Mouse (Mus musculus): ENCODE results near the gene Smyd3.
"Not testable (repeated sequence)": the region's sequence is repeated elsewhere in the genome, so short reads cannot be mapped to it uniquely, and the experiment has no call there.

Gene Smyd3

DNA sequence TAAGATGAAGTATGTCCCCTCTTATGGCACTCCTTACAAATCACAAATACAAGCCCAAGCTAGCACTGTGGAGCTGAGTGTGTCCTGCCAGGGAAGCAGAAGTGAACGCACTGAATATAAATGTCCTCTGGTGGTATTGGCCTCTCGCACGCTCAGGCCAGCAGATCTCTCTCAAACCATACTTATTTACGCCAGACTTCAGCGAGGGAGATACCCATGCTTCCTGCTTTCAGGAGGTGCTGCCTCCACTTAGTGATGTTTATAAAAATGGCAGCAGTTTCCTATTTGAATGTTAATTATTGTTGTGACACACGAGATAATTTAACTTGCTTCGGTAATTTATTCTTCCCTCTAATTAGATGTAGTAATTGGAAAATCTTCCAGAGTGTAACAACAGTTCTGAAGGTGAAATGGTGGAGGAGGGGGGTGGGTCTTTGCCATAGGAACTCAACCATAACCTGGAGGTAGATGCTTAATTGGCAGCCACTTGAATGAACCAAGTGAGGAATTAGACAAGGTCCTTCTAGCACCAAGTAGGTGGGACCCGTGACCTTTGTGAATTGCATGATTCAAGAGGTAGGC is 224.0 kb downstream of the Smyd3 start:
- CTCF ChIA-PET: no interaction called here
- POLR2A ChIA-PET: no interaction called here

DNA sequence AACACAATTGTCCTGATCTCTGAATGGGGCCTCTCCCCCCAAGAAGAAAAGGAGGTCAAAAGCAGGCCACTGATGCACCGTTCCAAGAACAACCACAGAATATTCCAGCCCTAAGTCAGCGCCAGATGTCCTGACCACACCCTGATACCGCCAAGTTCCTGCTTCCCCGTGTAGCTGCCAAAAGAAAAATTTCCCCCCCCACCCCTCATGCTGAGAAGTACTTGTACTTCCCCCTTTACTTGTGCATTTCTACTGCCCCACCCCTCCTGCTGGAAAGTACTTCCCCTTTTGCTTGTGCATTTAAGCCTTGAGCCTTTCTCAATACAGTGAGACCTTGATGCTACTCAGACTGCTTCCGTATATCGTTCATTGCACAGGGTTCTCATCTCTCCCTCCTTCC is 227.7 kb downstream of the Smyd3 start:
- CTCF ChIA-PET, POLR2A ChIA-PET: not testable (repeated sequence)

DNA sequence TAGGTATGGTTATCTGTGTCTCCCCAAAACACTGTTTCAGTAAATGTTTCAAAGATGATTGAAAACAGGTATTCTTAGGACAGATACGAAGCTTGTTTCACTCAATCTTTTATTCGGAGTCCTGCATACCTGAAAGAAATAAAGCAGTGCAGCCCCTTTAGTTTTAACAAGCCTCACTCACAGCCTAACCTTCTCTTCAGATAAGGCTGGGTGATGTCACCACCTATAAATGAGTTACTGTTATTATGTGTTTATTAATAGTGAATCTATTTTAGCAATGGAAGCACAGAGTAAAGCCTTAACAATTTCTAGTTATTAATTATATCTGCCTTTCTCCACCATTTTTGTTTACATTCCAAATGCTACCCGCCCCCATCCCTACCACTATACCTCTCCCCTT is 228.1 kb downstream of the Smyd3 start:
- ChIA-PET CTCF (no interaction called here), POLR2A (no interaction called here)

DNA sequence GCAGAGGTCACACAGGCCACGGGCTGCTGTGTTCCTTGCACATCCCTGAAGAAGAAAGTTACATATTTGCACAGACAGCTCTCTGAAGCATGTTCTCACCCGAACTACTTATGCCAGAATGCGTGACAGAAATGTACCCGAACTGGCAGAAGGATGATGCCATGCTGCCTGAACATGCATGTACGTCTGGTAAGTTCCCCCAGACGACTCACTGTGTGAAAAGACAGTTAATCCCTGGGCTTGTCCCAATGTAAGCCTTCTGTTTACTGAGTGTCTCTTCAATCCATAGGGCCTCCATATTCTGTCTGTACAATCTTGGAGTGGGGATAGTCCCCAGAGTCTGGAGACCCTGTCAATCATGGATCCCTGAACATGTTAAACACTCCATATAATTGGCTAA is 231.1 kb downstream of the Smyd3 start:
- POLR2A ChIA-PET: interaction anchor here in 2 of 4 experiments (0.7 to 1.3 kb wide), 4 partner anchors 9 to 28 kb away, joined by 3 to 6 read pairs (median 3); no protein-coding TSS in a partner anchor
- CTCF ChIA-PET: no interaction called here

DNA sequence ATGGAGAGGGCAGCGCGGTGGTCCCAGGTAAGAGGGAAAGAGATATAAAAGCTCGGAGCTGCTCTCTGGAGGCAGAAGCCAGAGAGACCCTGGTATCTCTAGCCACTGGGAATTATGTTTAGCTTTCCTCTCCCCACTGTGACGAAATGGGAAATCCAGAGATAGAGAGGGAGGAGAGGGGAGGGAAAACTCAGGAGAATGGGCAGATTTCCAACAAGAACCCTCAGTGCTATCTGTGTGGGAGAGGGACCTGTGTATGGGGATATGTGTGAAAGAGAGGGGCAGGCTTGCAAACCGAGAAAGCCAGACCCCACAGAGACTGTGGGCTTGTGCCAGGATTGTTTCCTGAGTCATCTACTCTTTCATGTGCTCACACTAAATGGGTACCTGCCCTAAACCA is 235.0 kb downstream of the Smyd3 start:
- POLR2A ChIA-PET: interaction anchor here in 1 of 4 experiments (1.1 kb wide), 1 partner anchor 9 kb away, joined by 3 read pairs; no protein-coding TSS in a partner anchor
- CTCF ChIA-PET: no interaction called here

DNA sequence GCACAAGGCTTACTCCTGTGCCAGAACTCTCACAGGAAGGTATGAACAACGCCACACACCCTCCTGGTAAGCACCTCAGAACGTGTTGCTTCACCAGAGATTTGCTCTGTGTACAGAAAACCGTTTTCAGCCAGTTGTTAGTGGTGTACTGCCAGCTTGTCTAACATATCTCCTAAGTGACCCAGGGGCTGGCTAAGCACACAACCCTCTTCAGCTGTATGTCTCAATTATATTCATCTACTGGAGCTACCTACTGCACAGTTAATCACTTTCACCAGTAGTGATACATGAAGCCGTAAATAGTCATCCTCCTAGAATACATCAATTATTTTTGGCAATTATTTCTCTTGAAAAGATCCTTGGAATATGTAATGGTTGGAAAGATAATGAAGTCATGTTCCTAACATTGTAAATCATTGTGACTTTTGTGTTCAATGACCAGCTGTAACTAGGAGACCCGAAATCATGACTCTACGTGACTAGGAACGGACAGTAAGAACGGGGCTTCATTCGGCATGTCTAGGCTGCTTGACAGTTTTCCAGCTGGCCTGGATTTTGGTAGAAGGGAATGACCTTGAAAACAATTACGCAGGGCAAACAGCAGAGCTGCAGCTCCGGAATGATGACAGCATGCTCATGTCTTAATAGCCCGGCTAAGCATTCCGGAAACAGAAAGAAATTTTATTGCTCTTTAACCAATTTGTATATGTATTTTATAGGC is 236.3 kb downstream of the Smyd3 start:
- ChIA-PET CTCF (interaction anchor here in 2 of 4 experiments (0.5 to 0.6 kb wide), 3 partner anchors 194 to 1306 kb away, joined by 4 to 9 read pairs (median 5); no protein-coding TSS in a partner anchor), POLR2A (interaction anchor here in 1 of 4 experiments (0.6 kb wide), 1 partner anchor 83 kb away, joined by 3 read pairs; no protein-coding TSS in a partner anchor)

DNA sequence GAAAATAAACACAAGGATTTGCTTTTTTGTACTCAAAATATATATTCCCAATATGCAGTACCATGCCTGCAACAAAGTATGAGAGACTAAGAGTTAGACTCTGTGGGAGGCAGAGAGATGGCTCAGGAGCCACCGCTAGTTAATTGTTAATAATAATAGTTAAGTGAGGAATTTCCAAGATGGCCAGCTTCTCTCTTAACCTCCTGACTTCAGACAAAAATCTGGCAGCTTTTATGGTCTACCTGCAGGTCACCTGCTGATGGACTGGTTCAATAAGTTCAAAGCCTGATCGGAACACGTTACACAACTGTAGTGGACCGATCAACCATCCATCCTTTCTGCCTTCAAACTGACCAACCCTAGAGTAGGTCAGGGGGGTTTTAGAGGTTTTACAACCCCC is 238.7 kb downstream of the Smyd3 start:
- CTCF ChIA-PET: no interaction called here
- POLR2A ChIA-PET: interaction anchor here in 1 of 4 experiments (0.6 to 1.9 kb wide), 3 partner anchors 10 to 122 kb away, joined by 3 to 5 read pairs (median 4); no protein-coding TSS in a partner anchor

DNA sequence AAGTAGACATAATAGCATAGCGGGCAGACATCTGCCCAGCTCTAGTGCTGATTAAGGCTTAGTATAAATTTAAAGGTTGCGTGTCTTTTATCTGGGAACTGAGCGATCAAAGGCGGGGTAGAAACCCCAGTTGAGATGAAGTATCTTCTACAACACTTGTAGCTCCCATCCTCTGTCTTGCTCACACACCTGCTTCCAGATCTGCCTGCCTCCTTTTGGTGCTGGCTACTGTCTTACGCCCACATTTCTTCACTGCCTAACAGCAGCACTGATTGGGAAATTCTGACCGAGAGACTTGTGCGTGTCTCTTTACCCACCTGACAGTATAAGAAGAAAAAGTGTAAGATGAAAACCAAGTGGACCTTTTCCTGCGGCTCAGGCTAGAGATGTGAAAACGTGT is 240.5 kb downstream of the Smyd3 start:
- POLR2A ChIA-PET: interaction anchor here in 3 of 4 experiments (0.5 to 2.4 kb wide), 12 partner anchors 8 to 1290 kb away, joined by 3 to 7 read pairs (median 4); no protein-coding TSS in a partner anchor

DNA sequence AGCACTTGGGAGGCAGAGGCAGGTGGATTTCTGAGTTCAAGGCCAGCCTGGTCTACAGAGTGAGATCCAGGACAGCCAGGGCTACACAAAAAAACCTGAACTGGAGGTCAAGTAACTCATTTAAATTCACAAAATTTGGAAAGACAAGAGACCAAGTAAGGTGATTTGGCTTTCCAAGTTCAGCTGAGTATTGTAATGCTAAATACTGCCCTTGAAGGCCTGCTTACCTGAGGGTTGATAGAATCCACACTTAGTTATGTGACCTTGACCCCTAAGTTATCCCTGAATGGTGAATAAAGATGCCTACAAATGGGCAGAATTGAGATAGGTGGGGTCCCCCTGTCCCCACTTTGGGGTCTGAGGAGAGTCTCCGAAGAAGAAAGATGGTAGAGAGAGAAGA is 241.0 kb downstream of the Smyd3 start:
- POLR2A ChIA-PET: interaction anchor here in 3 of 4 experiments (0.6 to 2.4 kb wide), 9 partner anchors 11 to 1290 kb away, joined by 3 to 7 read pairs (median 4); no protein-coding TSS in a partner anchor

More for the DNA sequence above, 240.5 kb downstream of the Smyd3 start:
- CTCF ChIA-PET: no interaction called here

DNA sequence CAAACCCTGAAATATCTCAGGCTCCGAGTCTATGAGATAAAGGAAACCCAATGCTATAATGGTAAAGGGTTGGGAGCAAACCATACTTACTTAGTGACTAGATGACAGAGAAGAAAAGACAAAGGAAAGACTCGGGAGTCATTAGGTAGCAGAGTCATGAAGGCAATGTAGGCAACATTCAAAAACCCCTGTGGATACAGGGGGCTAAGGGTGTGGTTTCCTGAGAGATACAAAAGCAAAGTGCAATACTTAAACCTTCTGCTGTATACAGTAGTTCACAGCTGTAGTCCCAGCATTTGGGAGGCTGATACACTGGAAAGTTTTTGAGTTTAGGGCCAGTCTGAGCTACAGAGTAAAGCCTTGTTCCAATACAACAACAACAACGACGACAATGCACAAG is 244.9 kb downstream of the Smyd3 start:
- POLR2A ChIA-PET: interaction anchor here in 2 of 4 experiments (0.5 to 2.4 kb wide), 2 partner anchors 11 to 612 kb away, joined by 3 to 8 read pairs; no protein-coding TSS in a partner anchor
- CTCF ChIA-PET: interaction anchor here in 1 of 4 experiments (0.6 kb wide), 1 partner anchor 229 kb away, joined by 3 read pairs; no protein-coding TSS in a partner anchor

More for the DNA sequence above, 241.0 kb downstream of the Smyd3 start:
- CTCF ChIA-PET: no interaction called here

DNA sequence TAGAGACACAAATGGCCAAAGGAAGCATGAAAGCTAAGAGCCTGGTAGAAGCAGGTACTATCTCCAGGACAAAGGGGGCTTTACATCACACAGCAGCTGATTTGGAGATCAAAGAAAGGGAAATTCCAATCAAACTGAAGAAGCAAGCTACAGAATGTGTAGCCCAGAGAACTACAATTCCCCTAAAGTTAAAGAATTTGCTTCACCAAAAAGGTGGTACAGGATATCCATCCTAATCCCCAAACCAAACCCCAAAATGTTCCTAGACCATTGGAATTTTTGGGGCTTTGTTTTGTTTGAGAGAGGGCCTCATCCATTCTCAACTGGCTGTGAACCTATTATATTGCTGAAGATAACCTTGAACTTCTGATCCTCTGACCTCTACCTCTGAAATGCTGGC is 245.5 kb downstream of the Smyd3 start:
- CTCF ChIA-PET: interaction anchor here in 1 of 4 experiments (0.6 kb wide), 1 partner anchor 230 kb away, joined by 3 read pairs; no protein-coding TSS in a partner anchor
- POLR2A ChIA-PET: interaction anchor here in 2 of 4 experiments (0.6 to 1.5 kb wide), 2 partner anchors 10 to 1950 kb away, joined by 3 to 9 read pairs; no protein-coding TSS in a partner anchor

DNA sequence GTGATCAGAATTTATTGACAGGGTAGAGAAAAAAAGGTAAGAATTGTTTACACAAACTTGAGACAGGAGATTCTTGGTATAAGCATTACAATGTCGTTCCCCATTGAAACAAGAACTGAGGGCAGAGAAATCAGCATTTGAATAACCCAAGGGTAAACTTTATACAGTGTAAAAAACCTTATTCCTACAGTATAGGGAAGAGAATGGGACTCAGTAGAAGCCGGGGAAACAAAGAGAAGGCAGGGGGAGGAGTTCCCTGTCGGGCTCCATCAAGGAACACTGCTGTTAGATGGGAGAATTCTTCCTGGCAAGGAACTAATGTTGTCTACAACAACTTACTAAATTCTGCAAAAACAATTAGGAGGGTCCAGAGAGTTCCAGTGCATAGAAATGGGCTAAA is 250.9 kb downstream of the Smyd3 start:
- ChIA-PET POLR2A (no interaction called here), CTCF (no interaction called here)

DNA sequence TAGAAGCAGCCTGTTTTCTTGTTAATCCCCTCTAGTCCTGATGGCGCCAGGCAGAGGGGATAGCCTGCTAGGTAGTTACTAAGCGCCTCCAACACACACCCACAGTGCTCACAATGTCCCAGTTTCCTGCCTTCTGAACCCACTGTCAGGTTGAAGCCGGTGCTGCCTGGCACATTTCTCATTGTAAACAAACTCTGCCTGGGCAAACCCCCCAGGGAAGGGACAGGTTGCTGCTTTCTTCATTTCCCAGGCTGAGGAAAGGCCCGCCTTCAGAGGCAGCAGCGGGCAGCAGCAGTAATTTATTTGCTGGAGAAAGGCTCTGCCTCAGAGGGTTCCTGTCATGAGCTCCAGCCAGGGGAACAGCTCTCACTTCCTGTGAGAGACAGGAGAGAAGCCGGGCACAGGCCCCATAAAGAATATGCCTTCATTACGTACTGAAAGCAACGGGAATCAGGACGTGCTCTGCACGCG is 256.3 kb downstream of the Smyd3 start:
- ChIA-PET CTCF (interaction anchor here in 1 of 4 experiments (0.6 to 0.7 kb wide), 2 partner anchors 106 to 499 kb away, joined by 3 to 6 read pairs; no protein-coding TSS in a partner anchor), POLR2A (interaction anchor here in 3 of 4 experiments (0.6 to 3.1 kb wide), 14 partner anchors 10 to 1222 kb away, joined by 3 to 9 read pairs (median 4); partner anchors contain the start of gene Sccpdh (in 1 of the 3))

DNA sequence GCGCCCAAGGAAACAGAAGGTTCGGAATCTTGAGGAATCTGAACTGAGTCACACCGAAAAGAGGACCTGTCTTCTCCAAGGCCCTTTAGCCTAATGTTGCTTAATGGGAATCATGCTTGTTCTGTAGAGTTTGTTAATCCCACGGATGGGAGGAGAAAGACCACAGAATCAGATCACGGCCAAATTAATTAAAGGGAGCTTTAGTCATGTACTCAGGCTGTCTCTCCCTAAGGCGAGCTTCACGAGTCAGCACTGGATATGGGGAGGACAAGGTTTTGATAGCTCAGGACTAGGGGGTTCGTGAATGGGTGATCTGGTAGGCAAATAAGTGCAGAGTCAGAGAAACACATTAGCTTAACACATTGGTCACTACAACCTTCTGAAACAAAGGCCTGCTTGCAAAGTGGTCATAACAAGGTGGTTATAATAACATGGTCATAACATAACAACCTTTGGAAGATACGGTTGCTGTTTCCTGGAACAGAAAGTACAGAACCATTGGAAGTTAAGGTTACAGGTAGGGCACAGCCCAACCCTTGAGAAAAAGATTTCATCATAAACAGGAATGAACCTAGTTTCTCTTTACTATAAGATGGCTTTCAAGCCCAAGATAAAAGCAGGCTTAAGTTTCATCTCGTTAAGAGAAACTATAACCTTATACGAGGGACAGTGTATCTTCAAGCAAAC is 261.9 kb downstream of the Smyd3 start:
- ChIA-PET CTCF (no interaction called here), POLR2A (interaction anchor here in 1 of 4 experiments (1.1 kb wide), 1 partner anchor 43 kb away, joined by 3 read pairs; no protein-coding TSS in a partner anchor)

DNA sequence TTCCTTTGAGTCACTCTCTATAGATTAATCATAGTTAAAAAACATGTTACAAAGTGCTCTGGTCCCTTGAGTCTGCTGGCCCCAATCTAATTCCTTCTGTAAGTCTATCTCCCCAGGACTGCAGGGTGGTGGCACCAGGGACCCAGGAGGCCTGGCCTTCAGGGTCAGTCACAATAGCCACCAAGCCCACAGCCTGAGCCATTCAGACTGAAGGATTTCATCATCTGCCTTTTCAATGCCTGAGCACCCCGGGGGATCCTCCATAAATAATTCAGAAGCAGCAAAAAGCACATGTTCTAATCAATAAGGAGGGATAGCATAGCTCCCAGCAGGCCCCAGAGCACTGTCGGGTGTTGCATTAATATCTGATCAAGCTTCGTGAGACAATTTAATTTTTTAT is 263.3 kb downstream of the Smyd3 start:
- CTCF ChIA-PET: interaction anchor here in 1 of 4 experiments (0.5 kb wide), 1 partner anchor 22 kb away, joined by 8 read pairs; no protein-coding TSS in a partner anchor
- POLR2A ChIA-PET: no interaction called here

DNA sequence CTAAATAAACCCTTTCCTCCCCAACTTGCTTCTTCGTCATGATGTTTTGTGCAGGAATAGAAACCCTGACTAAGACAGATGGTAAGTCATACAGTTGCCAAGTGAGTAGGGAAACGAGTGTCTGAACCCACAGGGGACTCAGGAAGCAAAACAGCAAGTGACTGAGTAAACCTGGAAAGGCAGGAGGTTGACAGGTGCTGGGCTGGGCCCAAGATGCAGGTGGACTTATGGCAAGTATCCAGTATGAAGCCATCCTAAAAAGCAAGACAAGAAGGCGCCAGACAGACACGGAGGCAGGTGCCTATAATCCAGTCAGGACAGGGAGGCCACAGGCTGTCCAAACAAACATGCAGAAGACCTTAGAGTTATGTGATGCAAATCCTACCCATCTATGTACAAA is 265.2 kb downstream of the Smyd3 start:
- POLR2A ChIA-PET: interaction anchor here in 3 of 4 experiments (0.5 to 1.5 kb wide), 4 partner anchors 11 to 722 kb away, joined by 3 to 4 read pairs (median 4); no protein-coding TSS in a partner anchor
- CTCF ChIA-PET: no interaction called here

DNA sequence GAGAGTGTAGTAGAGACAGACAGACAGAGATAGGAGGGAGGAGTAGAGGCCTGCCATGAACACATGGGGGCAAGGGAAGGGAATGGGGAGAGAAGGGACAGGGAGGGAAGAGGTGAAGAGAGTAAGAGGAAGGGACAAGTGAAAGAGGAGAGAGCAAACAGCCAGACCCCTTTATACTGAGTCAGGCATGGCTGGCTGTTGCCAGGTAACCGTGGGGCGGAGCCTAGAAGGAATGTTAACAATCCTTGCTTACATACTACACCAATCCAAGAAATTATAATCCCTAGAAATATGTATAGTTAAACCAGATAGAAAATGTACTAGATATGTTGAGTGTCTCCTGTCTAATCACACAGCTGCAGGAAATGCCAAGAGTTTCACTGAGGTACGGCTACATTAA is 267.5 kb downstream of the Smyd3 start:
- POLR2A ChIA-PET: interaction anchor here in 3 of 4 experiments (1.2 to 1.4 kb wide), 6 partner anchors 10 to 27 kb away, joined by 3 to 7 read pairs (median 4); no protein-coding TSS in a partner anchor
- CTCF ChIA-PET: no interaction called here

DNA sequence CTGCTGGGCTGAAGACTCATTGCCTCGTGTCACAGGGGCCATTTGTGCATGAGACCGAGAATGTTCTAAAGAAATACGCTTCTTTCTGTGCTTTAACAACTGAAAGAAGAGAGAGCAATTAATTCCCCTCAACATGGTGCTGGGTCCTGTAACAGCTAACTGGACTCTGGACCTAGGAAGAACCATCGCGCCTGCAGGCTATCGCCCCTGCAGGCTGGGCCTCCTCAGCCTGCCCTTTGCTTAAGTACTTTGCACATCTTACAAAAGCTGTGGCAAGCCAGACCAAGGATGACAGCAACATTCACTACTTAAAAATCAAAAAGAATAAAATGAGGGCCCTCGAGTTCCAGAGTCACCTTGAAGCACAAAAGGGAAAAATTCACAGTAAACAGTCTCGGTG is 274.3 kb downstream of the Smyd3 start:
- ChIA-PET POLR2A (interaction anchor here in 1 of 4 experiments (1.4 to 2.1 kb wide), 2 partner anchors 10 to 14 kb away, joined by 5 read pairs; no protein-coding TSS in a partner anchor), CTCF (interaction anchor here in 3 of 4 experiments (0.9 to 1.7 kb wide), 3 partner anchors 11 to 12 kb away, joined by 4 to 5 read pairs (median 4); no protein-coding TSS in a partner anchor)
